Mouse (Mus musculus) spleen, adult 2 months (tissue): Measurements from ENCODE around the gene Grin2d. TPM values are rescaled to one million over a fixed set of nuclear protein-coding genes. Genes with fewer than 3 reads are reported as not detected.
A peak's percentile ranks its signal among the peaks of the same experiment; 100 is the strongest.

Source experiments
- DNase-seq, 2 experiments: peaks; one replicate each; pipeline versions ENCODE4 v3.0.0 to v3.0.0-alpha.2; 2012 to 2021; ENCODE audit warnings: low spot score in 2 of 2, low read depth in 1 of 2
- H3K27ac ChIP-seq: fragments of 200-500 bp; 2 replicates; pipeline ENCODE4 v1.5.1; 2012; ENCODE audit warnings: low read length, inconsistent platforms; ENCODE audit not compliant: insufficient read depth
- H3K27me3 ChIP-seq: fragments of 200-500 bp; 2 replicates; pipeline ENCODE4 v1.6.1; 2012; ENCODE audit warnings: mild to moderate bottlenecking, moderate library complexity, low read length, inconsistent platforms; ENCODE audit not compliant: control insufficient read depth, insufficient read depth
- H3K36me3 ChIP-seq: fragments of 200-500 bp; 2 replicates; pipeline ENCODE4 v1.6.1; 2012; ENCODE audit warnings: mild to moderate bottlenecking, low read length, inconsistent platforms; ENCODE audit not compliant: control insufficient read depth, insufficient read depth
- H3K4me1 ChIP-seq: fragments of 200-500 bp; 2 replicates; pipeline ENCODE4 v1.6.1; 2011; ENCODE audit warnings: inconsistent platforms; ENCODE audit not compliant: control insufficient read depth, insufficient read depth, insufficient read length
- H3K4me3 ChIP-seq: fragments of 200-500 bp; 2 replicates; pipeline ENCODE4 v1.5.1; 2011; ENCODE audit warnings: mild to moderate bottlenecking, inconsistent platforms; ENCODE audit not compliant: insufficient read depth, insufficient read length; ENCODE audit errors: extremely low read depth
- CTCF ChIP-seq: fragments of 200-500 bp; IDR thresholded peaks from 2 replicates; pipeline ENCODE4 v1.5.1; 2011; ENCODE audit warnings: mild to moderate bottlenecking, inconsistent platforms; ENCODE audit not compliant: insufficient read depth, insufficient read length, insufficient replicate concordance; ENCODE audit errors: extremely low read depth
- POLR2A ChIP-seq: fragments of 200-500 bp; IDR thresholded peaks from 2 replicates; pipeline ENCODE4 v1.6.1; 2011; ENCODE audit warnings: low read depth, low read length, inconsistent platforms
- WGBS: fragments of 180-500 bp; shearing (Covaris S2); methylation state at CpG from one replicate; pipeline ENCODE4 v1.1.7; 2018; 5-methylcytosine and 5-hydroxymethylcytosine counted together
- polyA plus RNA-seq: library from polyadenylated mRNA; depleted of rRNA; stranded (reverse); fragments of >200 nt; gene quantifications from 2 replicates; pipeline ENCODE4 v1.2.3, GENCODE M21; 2012

Grin2d gene
- polyA plus RNA-seq, 1 experiment = 0.68 TPM

- peaks cover 16% of the 10 kb centered on the region for H3K27me3 ChIP-seq
- WGBS = 4% methylated on average over 12 of the region's 14 CpGs
- no peak for TF ChIP-seq POLR2A
- TF ChIP-seq CTCF = no peak
- H3K4me1 ChIP-seq = peaks cover 18% of the 10 kb centered on the region
- H3K4me3 ChIP-seq = no peak overlapping the region
- H3K36me3 ChIP-seq = peaks cover 5% of the 10 kb centered on the region; the same call in 1 of the 2 replicates
- no peak for DNase-seq
- H3K27ac ChIP-seq = no peak overlapping the region
These were observed 8.4 kb downstream of the Grin2d start for GRCm38 (mm10) chr7:45869787-45870186.

DNA sequence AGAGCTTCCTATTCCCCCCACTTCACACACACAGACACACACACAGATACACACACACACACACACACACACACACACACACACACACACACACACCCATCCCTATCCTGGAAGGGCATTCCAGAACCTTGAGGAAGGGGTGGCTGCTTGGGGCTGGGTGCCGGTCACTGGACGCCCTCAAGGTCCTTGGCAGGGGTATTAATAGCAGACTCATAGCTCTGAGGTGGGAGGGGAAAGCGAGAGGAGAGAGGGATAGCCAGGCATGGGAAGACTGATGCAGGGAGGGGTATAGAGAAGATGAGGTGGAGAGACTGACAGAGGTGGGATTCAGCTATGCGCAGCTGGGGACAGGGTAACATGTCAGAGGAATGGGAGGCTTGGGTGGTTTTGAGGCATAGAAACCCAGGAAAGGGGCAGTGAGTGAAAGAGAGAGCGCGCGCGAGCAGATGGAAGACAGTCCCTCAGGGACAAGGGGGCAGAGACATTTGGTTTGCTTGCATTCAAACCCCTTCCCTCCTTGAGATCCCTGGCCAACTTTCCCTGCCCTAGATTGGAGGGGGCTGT, 9.0 kb downstream of the Grin2d start:
- Histone ChIP-seq H3K27ac (no peak overlapping the region), H3K27me3 (peaks cover 16% of the 10 kb centered on the region), H3K36me3 (peaks cover 1% of the 10 kb centered on the region; the same call in 1 of the 2 replicates), H3K4me3 (no peak overlapping the region), H3K4me1 (peaks cover 18% of the 10 kb centered on the region)
- TF ChIP-seq POLR2A (no peak), CTCF (no peak)
- DNase-seq = no peak
- 61% methylated on average over 8 of the region's 8 CpGs for WGBS

DNA sequence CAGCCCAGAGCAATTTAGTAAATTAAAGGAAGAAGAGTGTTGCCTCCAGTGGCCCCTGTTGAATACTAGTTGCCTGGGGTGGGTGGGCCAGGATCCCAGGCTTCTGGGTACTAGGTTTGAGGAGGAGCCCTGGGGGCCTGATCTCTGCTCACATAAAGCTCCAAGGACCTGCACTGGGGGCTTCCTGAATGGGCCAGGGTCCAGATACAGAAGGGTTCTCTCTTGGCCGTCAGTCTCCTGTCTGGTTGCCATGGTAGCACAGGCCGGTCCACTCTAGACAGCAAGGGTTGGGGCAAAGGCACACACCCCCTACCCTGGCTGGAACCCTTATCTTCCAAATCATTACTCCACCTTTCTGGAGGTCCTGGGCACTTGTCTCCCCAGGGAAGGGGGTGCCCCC, 10.3 kb downstream of the Grin2d start:
- Histone ChIP-seq H3K36me3 (no peaks in the 10 kb centered on the region), H3K4me1 (peaks cover 14% of the 10 kb centered on the region), H3K27ac (no peak overlapping the region), H3K4me3 (no peak overlapping the region), H3K27me3 (peaks cover 16% of the 10 kb centered on the region)
- WGBS = 90% methylated on average over 2 of the region's 2 CpGs
- no peak for TF ChIP-seq CTCF
- DNase-seq = no peak

GRCm38 (mm10) chr7:45865925-45866910, 12.0 kb downstream of the Grin2d start:
- no peaks in the 10 kb centered on the region for H3K36me3 ChIP-seq
- 2% methylated on average over 109 of the region's 117 CpGs for WGBS
- TF ChIP-seq POLR2A (peak; percentile 29), CTCF (no peak)
- peak overlapping the region; percentile 79 for H3K4me3 ChIP-seq
- peaks cover 16% of the 10 kb centered on the region for H3K27me3 ChIP-seq
- peak; percentile 75 to 93 for DNase-seq
- peak overlapping the region; percentile 54; the same call in 1 of the 2 replicates for H3K27ac ChIP-seq
- peaks cover 14% of the 10 kb centered on the region for H3K4me1 ChIP-seq

DNA sequence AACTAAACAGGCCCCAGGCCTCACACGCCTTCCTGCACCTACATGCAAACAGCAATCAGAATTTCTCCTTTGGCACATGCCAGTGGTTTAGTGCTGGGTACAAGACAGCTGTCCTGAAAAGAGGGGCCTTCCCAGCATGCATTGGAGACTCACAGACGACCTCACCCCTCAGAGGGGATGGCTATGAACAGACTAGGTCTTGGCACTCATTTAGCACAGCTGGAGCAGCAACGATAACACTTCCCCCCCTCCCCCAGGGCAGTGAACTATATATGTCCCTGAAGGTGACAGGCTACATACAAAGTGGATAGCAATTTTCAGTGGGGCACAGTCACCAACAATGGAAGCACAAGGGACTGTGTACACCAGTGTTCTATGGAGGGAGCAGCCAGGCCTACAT, 13.7 kb downstream of the Grin2d start:
- peaks cover 11% of the 10 kb centered on the region for H3K4me1 ChIP-seq
- WGBS = 68% methylated on average over 3 of the region's 3 CpGs
- H3K36me3 ChIP-seq = no peaks in the 10 kb centered on the region
- no peak overlapping the region for H3K4me3 ChIP-seq
- no peak overlapping the region for H3K27ac ChIP-seq
- TF ChIP-seq POLR2A (no peak), CTCF (no peak)
- DNase-seq = no peak
- peaks cover 5% of the 10 kb centered on the region; the same call in 1 of the 2 replicates for H3K27me3 ChIP-seq

- WGBS = 89% methylated on average over 7 of the region's 7 CpGs
- Histone ChIP-seq H3K27ac (no peak overlapping the region), H3K4me3 (no peak overlapping the region), H3K4me1 (peaks cover 11% of the 10 kb centered on the region), H3K36me3 (no peaks in the 10 kb centered on the region), H3K27me3 (peaks cover 2% of the 10 kb centered on the region; the same call in 1 of the 2 replicates)
- no peak for DNase-seq
- TF ChIP-seq CTCF = no peak
- no peak for TF ChIP-seq POLR2A
These were observed 15.4 kb downstream of the Grin2d start for GRCm38 (mm10) chr7:45862804-45863203.

DNA sequence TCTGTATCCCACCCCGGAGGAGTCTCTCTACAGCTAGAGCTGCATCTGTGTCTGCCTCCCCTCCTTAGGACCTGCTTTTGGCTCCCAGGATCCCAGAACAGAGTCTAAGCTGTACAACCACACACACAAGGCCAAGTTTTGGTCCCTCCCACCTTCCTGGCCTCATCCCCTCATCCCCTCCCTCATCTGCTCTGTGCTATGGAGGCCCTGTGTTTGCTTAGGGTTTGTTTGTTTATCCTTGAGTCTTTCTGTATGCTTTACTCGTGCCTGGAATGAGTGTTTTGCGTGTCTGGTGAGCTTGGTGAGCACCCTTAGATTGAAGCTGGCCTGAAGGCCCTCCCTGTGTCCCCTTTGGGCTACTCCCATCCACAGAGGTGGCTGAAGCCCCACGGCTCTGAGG, 19.2 kb downstream of the Grin2d start:
- WGBS = 70% methylated on average over 4 of the region's 4 CpGs
- Histone ChIP-seq H3K27ac (no peak overlapping the region), H3K4me1 (no peaks in the 10 kb centered on the region), H3K4me3 (no peak overlapping the region), H3K27me3 (peaks cover 7% of the 10 kb centered on the region; the same call in 1 of the 2 replicates), H3K36me3 (no peaks in the 10 kb centered on the region)
- no peak for TF ChIP-seq POLR2A
- no peak for TF ChIP-seq CTCF
- no peak for DNase-seq
